Mouse (Mus musculus) lung, postnatal 14 days (tissue): ENCODE data around the gene Rabep1.

Source experiments
- DNase-seq: peaks from one replicate; pipeline ENCODE4 v3.0.0; 2021

The Rabep1 gene

DNA sequence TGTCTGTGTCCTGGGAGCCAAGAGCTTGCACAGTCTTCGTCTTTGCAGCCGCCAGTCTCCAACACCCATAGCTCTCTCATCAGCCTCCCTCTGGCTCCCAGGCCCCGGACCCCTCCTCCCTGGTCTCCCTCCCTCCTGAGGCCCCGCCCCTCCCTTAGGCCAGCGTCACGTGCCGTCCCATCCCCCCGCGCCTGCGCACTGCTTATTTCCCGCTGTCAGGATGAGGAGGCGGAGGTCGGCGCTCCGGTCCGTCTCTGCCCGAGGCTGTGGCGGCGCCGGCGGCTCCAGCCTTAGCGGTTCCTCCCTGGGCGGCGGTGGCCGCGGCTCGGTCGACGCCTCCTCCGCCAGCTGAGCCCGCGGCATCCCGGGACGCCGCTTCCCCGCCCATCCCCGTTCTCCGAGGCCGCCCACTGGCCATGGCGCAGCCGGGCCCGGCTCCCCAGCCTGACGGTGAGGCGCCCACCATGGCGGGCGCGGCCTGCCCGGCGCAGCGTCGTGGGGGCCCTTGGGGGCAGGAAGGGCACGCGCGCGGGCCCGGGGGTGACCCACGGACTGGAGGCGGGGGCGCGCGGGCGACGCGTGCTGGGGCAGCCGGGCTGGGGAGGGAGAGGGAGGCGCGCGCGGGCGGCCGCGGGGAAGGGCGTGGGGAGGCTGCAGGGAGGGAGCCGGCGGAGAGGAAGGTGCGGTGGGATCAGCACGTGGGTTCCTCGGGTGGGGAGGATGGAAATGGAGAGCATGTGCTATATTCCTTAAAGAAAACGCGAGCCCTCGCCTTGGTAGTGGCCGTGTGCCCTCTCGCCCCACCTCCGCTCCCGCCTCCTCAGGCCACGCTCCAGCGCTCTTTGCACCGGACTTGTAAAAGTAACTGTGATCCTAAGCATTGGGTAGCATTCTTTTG, at the start of gene Rabep1:
Gene Rabep1, plus strand, starts transcription at position 220 of the 898 bp plus-strand sequence.
- peak; percentile 97 for DNase-seq

- no peak for DNase-seq
Observed at GRCm38 (mm10) chr11:70802208-70802864, 42.2 kb upstream of the Rabep1 start.

- DNase-seq: no peak
Observed at GRCm38 (mm10) chr11:70802865-70803261, 41.7 kb upstream of the Rabep1 start.

GRCm38 (mm10) chr11:70803711-70804200, 40.8 kb upstream of the Rabep1 start:
- DNase-seq: no peak

GRCm38 (mm10) chr11:70804395-70804794, 40.2 kb upstream of the Rabep1 start:
- DNase-seq: no peak

DNA sequence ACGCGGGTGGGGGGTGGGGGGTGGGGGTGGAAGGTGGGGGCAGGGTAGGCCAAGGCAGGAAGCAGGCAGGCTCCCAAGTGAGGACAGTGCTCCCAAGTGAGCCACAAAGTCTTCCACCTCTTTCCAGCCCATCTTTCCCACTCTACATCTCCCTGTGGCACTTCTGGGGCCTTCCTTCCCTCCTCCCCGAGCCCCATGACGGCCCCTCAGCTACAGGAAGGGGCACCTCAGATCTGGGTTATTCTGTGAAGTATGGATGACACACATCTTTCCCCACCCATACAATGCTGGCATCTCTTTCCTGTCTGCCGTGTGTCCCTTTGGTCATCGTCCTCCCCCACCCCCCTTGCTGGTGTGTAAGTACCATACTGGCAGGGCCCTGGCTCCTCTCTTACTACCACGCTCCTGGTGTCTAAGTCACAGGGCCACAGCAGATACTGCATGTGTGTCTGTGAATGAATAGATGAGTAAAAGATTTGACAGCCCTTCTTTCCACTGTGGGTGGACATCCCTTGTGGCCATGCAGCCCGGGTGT, 38.9 kb upstream of the Rabep1 start:
- DNase-seq: no peak

- DNase-seq: no peak
Observed at GRCm38 (mm10) chr11:70806697-70807096, 37.9 kb upstream of the Rabep1 start.

GRCm38 (mm10) chr11:70807630-70808029, 36.9 kb upstream of the Rabep1 start:
- no peak for DNase-seq

DNA sequence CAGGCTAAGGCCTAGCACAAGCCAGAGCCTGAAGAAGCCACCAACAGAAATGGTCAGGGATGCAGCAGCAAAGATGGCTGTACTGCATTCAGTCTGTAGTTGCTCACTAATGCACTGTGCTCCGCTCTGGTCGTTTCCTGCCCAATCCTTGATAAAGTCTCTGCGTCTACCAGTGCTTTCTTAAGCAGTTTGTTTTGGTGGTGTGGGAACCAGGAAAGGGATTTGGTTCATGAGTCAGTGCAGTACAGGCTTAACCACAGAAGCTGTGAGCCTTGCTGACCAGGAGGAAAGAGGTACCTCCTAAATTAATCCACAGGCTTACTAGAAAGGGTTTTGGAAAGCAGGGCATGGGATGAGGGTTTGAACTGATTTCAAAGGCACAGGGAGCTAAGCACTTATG, 36.5 kb upstream of the Rabep1 start:
- DNase-seq: no peak

GRCm38 (mm10) chr11:70809011-70809410, 35.6 kb upstream of the Rabep1 start:
- DNase-seq: no peak

DNA sequence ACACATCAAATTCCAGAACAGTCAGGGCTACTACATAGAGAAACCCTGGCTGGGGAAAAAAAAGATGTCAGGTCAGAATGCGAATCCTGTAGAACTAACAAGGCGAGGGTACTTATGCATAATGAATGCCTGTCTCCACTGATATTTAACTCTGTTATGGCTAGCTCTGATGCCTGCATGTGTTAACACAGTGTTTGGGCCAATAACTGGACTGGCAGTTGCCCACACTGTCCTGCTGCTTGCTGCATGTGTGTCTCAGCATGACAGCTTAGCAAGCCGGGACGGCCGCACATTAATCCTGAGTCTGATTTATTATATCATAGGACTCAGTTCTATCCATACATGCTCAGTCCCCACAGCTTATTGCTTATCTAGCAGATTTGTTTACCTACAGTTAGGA, 33.5 kb upstream of the Rabep1 start:
- no peak for DNase-seq

DNA sequence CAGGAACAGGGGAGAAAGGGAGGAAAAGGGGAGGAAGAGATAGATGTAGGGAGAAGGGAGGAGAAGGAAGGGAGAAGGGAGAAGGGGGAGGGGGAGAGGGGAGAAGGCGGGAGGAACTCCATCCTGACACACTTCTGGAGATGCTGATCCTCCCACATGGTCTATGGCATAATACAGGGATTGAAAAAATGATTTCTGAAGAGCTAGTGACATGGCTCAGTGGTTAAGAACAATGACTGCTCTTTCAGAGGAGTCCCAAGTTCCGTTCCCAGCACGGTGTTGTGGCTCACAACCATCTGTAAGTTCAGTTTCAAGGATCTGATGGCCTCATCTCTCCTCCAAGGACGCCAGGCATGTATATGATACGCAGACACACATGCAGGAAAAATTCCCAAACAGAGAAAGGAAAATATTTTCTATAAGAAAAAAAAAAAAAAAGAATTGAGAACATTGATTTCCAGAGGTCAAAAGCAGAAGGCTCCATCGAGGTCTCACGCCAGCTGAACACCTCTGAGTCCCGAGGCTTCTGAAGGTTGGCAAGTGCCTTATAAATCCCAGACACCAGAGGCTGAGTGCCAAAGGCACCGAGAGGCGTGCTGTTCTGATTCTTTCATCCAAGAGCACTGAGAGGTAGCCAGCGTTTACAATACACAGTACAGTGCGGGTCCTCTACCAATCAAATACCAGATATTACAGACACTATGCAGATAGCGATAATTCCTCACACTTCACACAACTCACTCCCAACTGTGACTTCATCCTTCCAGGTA, 32.9 kb upstream of the Rabep1 start:
- no peak for DNase-seq

DNA sequence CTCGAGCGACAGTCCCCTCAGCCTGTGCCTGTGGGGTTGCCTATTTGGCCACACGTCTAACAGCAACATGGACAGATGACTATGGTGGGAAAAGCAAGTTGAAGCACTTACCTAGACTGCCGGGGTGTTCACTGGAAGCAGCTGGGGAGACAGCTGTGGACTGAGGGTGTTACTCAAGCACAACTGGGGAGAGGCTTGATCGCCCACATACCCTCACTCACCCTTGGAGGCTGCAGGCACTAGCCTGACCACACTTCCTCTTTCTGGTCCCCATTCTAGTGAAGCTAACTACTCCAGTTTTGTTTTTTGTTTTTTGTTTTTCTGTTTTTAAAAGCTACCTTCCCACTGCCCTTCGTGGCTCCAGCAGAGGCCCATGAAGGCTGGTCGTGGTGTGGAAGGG, 32.2 kb upstream of the Rabep1 start, which contains the start of gene Scimp:
Gene Scimp, minus strand, starts transcription at position 222 of the 400 bp plus-strand sequence.
- DNase-seq: no peak

DNA sequence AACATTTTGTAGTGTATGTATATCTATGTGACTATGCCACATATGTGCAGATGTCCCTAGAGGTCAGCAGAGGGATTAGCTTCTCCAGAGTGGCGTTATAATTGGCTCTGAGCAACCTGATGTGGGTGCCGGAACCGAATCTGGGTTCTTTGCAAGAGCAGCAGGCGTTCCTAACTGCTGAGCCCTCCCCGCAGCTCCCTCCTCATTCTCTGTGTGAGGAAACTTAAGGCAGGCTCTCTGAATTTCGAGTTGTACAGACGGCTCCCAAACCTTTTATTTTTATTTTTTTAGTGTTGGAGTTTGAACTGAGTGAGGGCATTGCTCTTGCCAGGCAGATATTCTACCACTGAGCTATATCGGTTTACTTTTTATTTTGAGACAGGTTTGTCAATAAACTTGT, 29.5 kb upstream of the Rabep1 start:
- DNase-seq: no peak

DNA sequence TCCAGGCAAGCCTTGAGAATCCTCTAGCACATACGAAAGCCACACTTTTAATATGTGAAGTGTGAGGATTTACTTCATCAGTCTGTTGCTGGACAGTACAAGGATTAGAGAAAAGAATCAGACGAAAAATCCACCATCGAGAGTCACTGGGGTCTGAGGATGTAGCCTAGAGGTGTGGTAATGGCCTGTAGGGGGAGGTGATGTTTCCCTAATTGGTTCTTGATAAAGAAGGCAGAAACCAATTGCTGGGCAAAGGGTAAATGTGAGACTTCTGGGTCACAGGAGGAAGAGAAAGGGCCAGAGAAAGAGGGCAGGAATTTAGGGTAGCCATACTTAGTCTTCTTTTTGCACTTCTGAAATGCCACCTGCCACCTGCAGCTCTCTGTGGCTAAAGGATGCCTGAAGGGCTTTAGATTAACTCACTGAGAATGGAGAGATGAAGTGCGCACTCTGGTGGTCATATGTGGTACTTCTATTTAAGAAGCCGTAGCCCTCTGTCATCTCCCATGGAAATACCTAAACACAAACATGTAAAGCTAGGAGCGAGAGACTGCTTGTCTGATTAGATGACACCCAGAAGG, 29.0 kb upstream of the Rabep1 start:
- peak; percentile 70 for DNase-seq

- no peak for DNase-seq
Observed at GRCm38 (mm10) chr11:70816770-70817169, 27.8 kb upstream of the Rabep1 start.

GRCm38 (mm10) chr11:70820120-70820519, 24.5 kb upstream of the Rabep1 start:
- no peak for DNase-seq

GRCm38 (mm10) chr11:70821728-70822591, 22.6 kb upstream of the Rabep1 start:
- DNase-seq: peak; percentile 47

DNA sequence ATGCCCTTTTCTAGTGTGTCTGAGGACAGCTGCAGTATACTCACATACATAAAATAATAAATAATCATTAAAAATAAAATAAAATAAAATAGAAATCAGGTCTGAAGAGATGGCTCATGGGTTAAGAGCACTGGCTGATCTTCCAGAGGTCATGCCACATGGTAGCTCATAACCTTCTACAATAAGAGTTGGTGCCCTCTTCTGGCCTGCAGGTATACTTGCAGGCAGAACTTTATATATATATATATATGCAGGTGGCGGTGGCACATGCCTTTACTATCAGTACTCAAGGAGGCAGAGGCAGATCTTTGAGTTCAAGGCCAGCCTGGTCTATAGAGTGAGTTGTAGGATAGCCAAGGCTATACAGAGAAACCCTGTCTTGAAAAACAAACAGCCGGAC, 18.4 kb upstream of the Rabep1 start:
- DNase-seq: peak; percentile 14

- no peak for DNase-seq
Observed at GRCm38 (mm10) chr11:70828975-70829615, 15.5 kb upstream of the Rabep1 start.

- no peak for DNase-seq
Observed at GRCm38 (mm10) chr11:70831201-70831600, 13.4 kb upstream of the Rabep1 start.
